Mouse (Mus musculus): Measurements from ENCODE around the gene Fam227a. TPM values are rescaled to one million over a fixed set of nuclear protein-coding genes. Genes with fewer than 3 reads are reported as not detected.

Gene Fam227a
- polyA plus RNA-seq, 2 experiments: 1.3 to 7.9 TPM

GRCm38 (mm10) chr15:79559649-79560048, 99.1 kb downstream of the Fam227a start:
- no peak overlapping the region for H3K9ac ChIP-seq (ENCODE audit: low read depth, low read length, severe bottlenecking)
- H3K4me2 ChIP-seq (replicated peaks; ENCODE audit: low read depth, low read length, severe bottlenecking): no peak overlapping the region
- H3K27me3 ChIP-seq (ENCODE audit: control insufficient read depth, insufficient read depth, low read length): no peaks in the 10 kb centered on the region
- no peaks in the 10 kb centered on the region for H3K9me3 ChIP-seq (ENCODE audit: control insufficient read depth, low read length)
- no peak for ATAC-seq (ENCODE audit: low FRiP score, low read depth)
- 76% methylated on average over 3 of the region's 3 CpGs for WGBS
- H3K36me3 ChIP-seq (ENCODE audit: control insufficient read depth, insufficient read depth, low read length): no peaks in the 10 kb centered on the region
- TF ChIP-seq POLR2A (IDR thresholded peaks at IDR 0.05; ENCODE audit: borderline replicate concordance, extremely low read depth, insufficient read depth, insufficient read length): no peak
- DNase-seq (ENCODE audit: low spot score): no peak
- no peaks in the 10 kb centered on the region for H3K4me1 ChIP-seq (ENCODE audit: control insufficient read depth, insufficient read depth, low read length)
- no peak overlapping the region for H3K4me3 ChIP-seq (replicated peaks; ENCODE audit: low read length)
- H3K27ac ChIP-seq (replicated peaks; ENCODE audit: low read depth, low read length): no peak overlapping the region

Small RNA genes lying within 50 kb of the gene (microRNA-seq; reads per million reads assigned to microRNA genes)
- not detected for gene Gm27903

Other genes with a start within 250 kb of the Fam227a start
- 184 and 214 TPM in 2 replicates for gene Csnk1e, start 203.4 kb downstream of the Fam227a start, polyA plus RNA-seq (2012; rRNA removed)
- gene Csnk1e, start 203.4 kb downstream of the Fam227a start, polyA plus RNA-seq (2014; fragmentation: Nextera tagmentation; extraction: Ambion mirVana): 83.8 and 98.0 TPM in 2 replicates
- gene Kcnj4, start 153.7 kb downstream of the Fam227a start, polyA plus RNA-seq (2012; rRNA removed): 0.36 and 0.43 TPM in 2 replicates
- 0.08 TPM in 1 of 2 replicates, not detected in the other for gene Kcnj4, start 153.7 kb downstream of the Fam227a start, polyA plus RNA-seq (2014; fragmentation: Nextera tagmentation; extraction: Ambion mirVana)
- 143 and 171 TPM in 2 replicates for gene Kdelr3, start 142.5 kb downstream of the Fam227a start, polyA plus RNA-seq (2012; rRNA removed)
- 137 and 158 TPM in 2 replicates for gene Kdelr3, start 142.5 kb downstream of the Fam227a start, polyA plus RNA-seq (2014; fragmentation: Nextera tagmentation; extraction: Ambion mirVana)
- gene Ddx17, start 112.2 kb downstream of the Fam227a start, polyA plus RNA-seq (2012; rRNA removed): 724 and 821 TPM in 2 replicates
- 92.6 and 98.0 TPM in 2 replicates for gene Ddx17, start 112.2 kb downstream of the Fam227a start, polyA plus RNA-seq (2014; fragmentation: Nextera tagmentation; extraction: Ambion mirVana)
- 13.1 and 13.6 TPM in 2 replicates for gene Dmc1, start 53.8 kb downstream of the Fam227a start, polyA plus RNA-seq (2012; rRNA removed)
- 2.6 TPM in 2 replicates for gene Dmc1, start 53.8 kb downstream of the Fam227a start, polyA plus RNA-seq (2014; fragmentation: Nextera tagmentation; extraction: Ambion mirVana)
- 17.9 and 21.6 TPM in 2 replicates for gene Cby1, start 243 bp upstream of the Fam227a start, polyA plus RNA-seq (2012; rRNA removed)
- gene Cby1, start 243 bp upstream of the Fam227a start, polyA plus RNA-seq (2014; fragmentation: Nextera tagmentation; extraction: Ambion mirVana): 44.9 and 49.6 TPM in 2 replicates
- gene Tomm22, start 11.9 kb upstream of the Fam227a start, polyA plus RNA-seq (2012; rRNA removed): 112 and 117 TPM in 2 replicates
- 207 and 217 TPM in 2 replicates for gene Tomm22, start 11.9 kb upstream of the Fam227a start, polyA plus RNA-seq (2014; fragmentation: Nextera tagmentation; extraction: Ambion mirVana)
- gene Josd1, start 29.0 kb upstream of the Fam227a start, polyA plus RNA-seq (2012; rRNA removed): 38.7 and 44.6 TPM in 2 replicates
- gene Josd1, start 29.0 kb upstream of the Fam227a start, polyA plus RNA-seq (2014; fragmentation: Nextera tagmentation; extraction: Ambion mirVana): 21.1 and 23.3 TPM in 2 replicates
- gene Gtpbp1, start 31.9 kb upstream of the Fam227a start, polyA plus RNA-seq (2012; rRNA removed): 39.6 and 43.9 TPM in 2 replicates
- 32.6 and 36.8 TPM in 2 replicates for gene Gtpbp1, start 31.9 kb upstream of the Fam227a start, polyA plus RNA-seq (2014; fragmentation: Nextera tagmentation; extraction: Ambion mirVana)
- 37.9 and 46.8 TPM in 2 replicates for gene Sun2, start 83.6 kb upstream of the Fam227a start, polyA plus RNA-seq (2012; rRNA removed)
- gene Sun2, start 83.6 kb upstream of the Fam227a start, polyA plus RNA-seq (2014; fragmentation: Nextera tagmentation; extraction: Ambion mirVana): 6.9 and 8.0 TPM in 2 replicates
- gene Dnal4, start 118.9 kb upstream of the Fam227a start, polyA plus RNA-seq (2012; rRNA removed): 70.2 and 88.9 TPM in 2 replicates
- 60.9 and 68.2 TPM in 2 replicates for gene Dnal4, start 118.9 kb upstream of the Fam227a start, polyA plus RNA-seq (2014; fragmentation: Nextera tagmentation; extraction: Ambion mirVana)
- gene Nptxr, start 145.8 kb upstream of the Fam227a start, polyA plus RNA-seq (2012; rRNA removed): 9.3 and 11.3 TPM in 2 replicates
- 2.6 and 4.7 TPM in 2 replicates for gene Nptxr, start 145.8 kb upstream of the Fam227a start, polyA plus RNA-seq (2014; fragmentation: Nextera tagmentation; extraction: Ambion mirVana)
- 1.7 TPM in 1 of 2 replicates, not detected in the other for gene Npcd, start 175.3 kb upstream of the Fam227a start, polyA plus RNA-seq (2012; rRNA removed)
- 0.50 and 0.99 TPM in 2 replicates for gene Npcd, start 175.3 kb upstream of the Fam227a start, polyA plus RNA-seq (2014; fragmentation: Nextera tagmentation; extraction: Ambion mirVana)
- gene Cbx6, start 175.7 kb upstream of the Fam227a start, polyA plus RNA-seq (2012; rRNA removed): 83.4 and 95.0 TPM in 2 replicates
- 49.1 and 49.9 TPM in 2 replicates for gene Cbx6, start 175.7 kb upstream of the Fam227a start, polyA plus RNA-seq (2014; fragmentation: Nextera tagmentation; extraction: Ambion mirVana)
- gene Apobec3, start 232.7 kb upstream of the Fam227a start, polyA plus RNA-seq (2012; rRNA removed): 16.0 and 18.0 TPM in 2 replicates
- gene Apobec3, start 232.7 kb upstream of the Fam227a start, polyA plus RNA-seq (2014; fragmentation: Nextera tagmentation; extraction: Ambion mirVana): 12.0 and 13.2 TPM in 2 replicates